Mouse (Mus musculus) spleen, adult 2 months (tissue): Measurements from ENCODE around the gene Tmem104.

Experiments used
- CTCF ChIP-seq: fragments of 200-500 bp; IDR thresholded peaks from 2 replicates; pipeline ENCODE4 v1.5.1; 2011; ENCODE audit warnings: mild to moderate bottlenecking, inconsistent platforms; ENCODE audit not compliant: insufficient read depth, insufficient read length, insufficient replicate concordance; ENCODE audit errors: extremely low read depth
- POLR2A ChIP-seq: fragments of 200-500 bp; IDR thresholded peaks from 2 replicates; pipeline ENCODE4 v1.6.1; 2011; ENCODE audit warnings: low read depth, low read length, inconsistent platforms

- TF ChIP-seq POLR2A (no peak), CTCF (no peak)
Observed at GRCm38 (mm10) chr11:115178766-115179165, 8.5 kb upstream of the Tmem104 start.
